Mouse (Mus musculus) forebrain, embryonic 12.5 days (tissue): ENCODE data around the gene Madcam1. TPM values are rescaled to one million over a fixed set of nuclear protein-coding genes. Genes with fewer than 3 reads are reported as not detected.

Experiments used
- ATAC-seq: fragments of 200-750 bp; cut with Nextera tagmentation; 2 replicates; pipeline ENCODE4 v1.8.0; 2017; ENCODE audit warnings: moderate TSS enrichment; ENCODE audit not compliant: low FRiP score
- H3K27ac ChIP-seq: fragments of 300-500 bp; sonication (generic); 2 replicates; pipeline ENCODE4 v1.5.1; 2016; ENCODE audit warnings: mild to moderate bottlenecking
- H3K27me3 ChIP-seq: fragments of 300-500 bp; sonication (generic); 2 replicates; pipeline ENCODE4 v1.6.1; 2016; ENCODE audit warnings: mild to moderate bottlenecking
- H3K36me3 ChIP-seq: fragments of 300-500 bp; sonication (generic); replicated peaks from 2 replicates; pipeline ENCODE4 v1.6.1; 2016; ENCODE audit warnings: mild to moderate bottlenecking
- H3K4me1 ChIP-seq: fragments of 300-500 bp; sonication (generic); 2 replicates; pipeline ENCODE4 v1.6.1; 2016
- H3K4me2 ChIP-seq: fragments of 300-500 bp; sonication (generic); 2 replicates; pipeline ENCODE4 v1.6.1; 2016; ENCODE audit warnings: mild to moderate bottlenecking, moderate library complexity
- H3K4me3 ChIP-seq: fragments of 300-500 bp; sonication (generic); replicated peaks from 2 replicates; pipeline ENCODE4 v1.5.1; 2016; ENCODE audit warnings: mild to moderate bottlenecking
- H3K9ac ChIP-seq: fragments of 300-500 bp; sonication (generic); 2 replicates; pipeline ENCODE4 v1.6.1; 2016; ENCODE audit warnings: mild to moderate bottlenecking
- H3K9me3 ChIP-seq: fragments of 300-500 bp; sonication (generic); 2 replicates; pipeline ENCODE4 v1.6.1; 2016
- WGBS: fragments of 180-500 bp; shearing (Covaris S2); methylation state at CpG from one replicate; pipeline ENCODE4 v1.1.7; 2016; 5-methylcytosine and 5-hydroxymethylcytosine counted together
- polyA plus RNA-seq: library from polyadenylated mRNA; unstranded; fragments of >200 nt; fragmentation: Nextera tagmentation; extraction: Ambion mirVana; gene quantifications from 2 replicates; pipeline ENCODE4 v1.2.1, GENCODE M21; 2016

Gene Madcam1
- polyA plus RNA-seq, 1 experiment from 2014 or later, result 1.0 TPM

DNA sequence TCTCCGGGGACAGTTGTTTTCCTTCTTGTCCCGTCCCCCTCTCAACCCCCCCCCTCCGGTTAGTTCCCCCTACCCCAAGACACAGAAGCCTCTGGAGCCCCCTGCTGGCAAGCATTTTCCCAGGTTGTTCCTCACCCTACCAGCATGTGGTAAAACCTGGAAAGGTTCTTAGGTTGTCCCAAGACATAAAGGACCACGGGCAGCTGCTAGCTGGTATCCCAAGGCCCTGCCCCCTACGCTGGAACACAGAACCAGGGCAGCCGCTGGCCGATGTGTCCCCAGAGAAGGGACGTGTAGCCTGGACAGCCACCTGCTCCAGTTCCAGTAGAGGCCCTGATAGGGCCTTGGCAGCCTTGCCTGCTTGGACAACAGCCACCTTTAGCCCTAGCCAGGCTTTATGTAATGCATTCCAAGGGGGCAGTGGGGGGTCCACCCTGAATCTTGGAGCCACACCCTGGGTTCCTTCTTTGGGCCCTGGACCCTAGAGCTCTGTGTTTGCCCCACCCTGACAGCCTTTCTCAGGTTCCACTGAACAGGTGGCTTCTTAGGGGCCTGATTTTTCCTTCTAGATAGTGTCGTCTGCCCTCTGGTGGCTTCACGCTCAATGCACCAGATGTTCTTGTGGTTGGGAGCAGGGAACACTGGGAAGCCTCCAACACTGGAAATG lies 18.7 kb downstream of the Madcam1 start:
- peak overlapping the region; percentile 88 for H3K9ac ChIP-seq
- H3K27ac ChIP-seq, result peak overlapping the region; percentile 86
- peaks cover 41% of the 10 kb centered on the region for H3K36me3 ChIP-seq
- peak overlapping the region; percentile 90 for H3K4me3 ChIP-seq
- peak overlapping the region; percentile 94 for H3K4me2 ChIP-seq
- H3K4me1 ChIP-seq, result peaks cover 27% of the 10 kb centered on the region
- 0 out of 2 replicates have a peak, but pooled peaks cover 3% of the 10 kb centered on the region for H3K27me3 ChIP-seq
- H3K9me3 ChIP-seq, result no peaks in the 10 kb centered on the region
- no peak for ATAC-seq
- WGBS, result 5% methylated on average over 10 of the region's 10 CpGs

DNA sequence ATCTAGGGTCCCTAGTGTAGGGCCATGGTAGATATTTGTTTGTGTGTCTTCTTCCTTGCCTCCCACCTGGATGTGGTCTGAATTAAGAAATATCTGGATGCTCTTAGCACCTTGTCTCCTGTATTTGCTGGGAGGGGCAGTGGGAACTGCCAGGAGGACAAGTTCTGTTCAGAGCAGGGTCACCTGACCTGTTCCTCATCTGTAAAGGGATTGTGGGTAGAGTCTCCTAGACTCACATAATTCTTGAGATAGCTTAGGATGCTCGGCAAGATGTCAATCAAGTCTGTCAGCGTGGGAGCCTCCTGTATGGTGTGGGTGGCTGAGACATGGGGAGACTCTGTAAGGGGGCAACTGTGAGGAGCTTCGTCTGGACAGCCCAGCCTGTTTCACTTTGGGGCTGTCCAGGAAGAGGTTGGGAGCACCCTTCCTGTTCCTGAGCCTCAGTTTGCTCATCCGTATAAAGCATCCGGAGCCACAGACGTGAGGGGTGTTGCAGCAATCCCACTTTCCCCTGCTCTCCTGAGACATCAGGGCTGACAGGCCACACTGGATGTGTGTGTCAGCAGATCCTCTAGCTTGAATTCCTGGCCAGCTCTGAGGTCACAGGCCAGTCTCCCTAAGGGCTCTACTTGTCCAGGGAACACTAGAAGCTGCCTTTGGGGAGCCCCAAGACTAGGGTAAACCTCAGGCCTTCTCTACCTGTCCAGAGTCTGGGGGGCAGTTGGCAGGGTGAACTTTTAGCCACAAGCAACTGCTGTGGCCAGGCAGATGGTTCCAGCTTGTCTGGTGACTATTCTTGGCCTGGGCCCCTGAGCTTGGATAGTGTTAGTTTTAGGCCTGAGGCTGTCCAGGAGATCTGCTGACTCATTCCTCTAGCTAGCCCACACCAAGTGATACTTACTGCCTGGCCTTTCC lies 19.6 kb downstream of the Madcam1 start:
- Histone ChIP-seq H3K36me3 (peaks cover 50% of the 10 kb centered on the region), H3K9me3 (no peaks in the 10 kb centered on the region), H3K9ac (peak overlapping the region; percentile 88), H3K4me2 (peak overlapping the region; percentile 94), H3K4me1 (peaks cover 27% of the 10 kb centered on the region), H3K27me3 (0 out of 2 replicates have a peak, but pooled peaks cover 2% of the 10 kb centered on the region), H3K27ac (no peak overlapping the region), H3K4me3 (peak overlapping the region; percentile 90)
- ATAC-seq, result no peak
- 91% methylated on average over 6 of the region's 6 CpGs for WGBS

GRCm38 (mm10) chr10:79684770-79685600 lies 20.6 kb downstream of the Madcam1 start:
- Histone ChIP-seq H3K4me2 (no peak overlapping the region), H3K27ac (no peak overlapping the region), H3K36me3 (peaks cover 60% of the 10 kb centered on the region), H3K9ac (no peak overlapping the region), H3K27me3 (no peaks in the 10 kb centered on the region), H3K9me3 (no peaks in the 10 kb centered on the region), H3K4me3 (no peak overlapping the region), H3K4me1 (peaks cover 27% of the 10 kb centered on the region)
- WGBS, result 93% methylated on average over 25 of the region's 25 CpGs
- no peak for ATAC-seq

DNA sequence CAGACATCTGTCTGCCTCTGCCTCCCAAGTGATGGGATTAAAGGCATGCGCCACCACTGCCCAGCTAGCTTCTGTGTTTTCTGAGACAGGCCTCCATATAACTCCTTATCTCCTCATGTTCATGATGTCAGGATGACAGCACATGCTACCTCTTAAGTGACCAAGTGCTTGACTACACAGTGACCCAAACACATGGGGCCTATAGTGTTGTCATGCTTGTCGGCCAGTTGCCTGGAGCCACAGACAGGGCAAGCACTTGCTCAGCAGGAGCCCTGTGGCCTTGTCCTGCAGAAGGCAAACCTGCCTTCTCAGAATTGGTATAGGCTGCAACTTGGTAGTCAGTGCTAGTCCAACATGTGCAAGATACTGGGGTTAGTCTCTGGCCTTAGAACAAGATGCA lies 21.9 kb downstream of the Madcam1 start:
- Histone ChIP-seq H3K4me1 (peaks cover 20% of the 10 kb centered on the region), H3K27ac (no peak overlapping the region), H3K4me3 (no peak overlapping the region), H3K9ac (no peak overlapping the region), H3K4me2 (no peak overlapping the region), H3K27me3 (no peaks in the 10 kb centered on the region), H3K36me3 (peaks cover 61% of the 10 kb centered on the region), H3K9me3 (no peaks in the 10 kb centered on the region)
- 90% methylated on average over 2 of the region's 2 CpGs for WGBS
- ATAC-seq, result no peak

DNA sequence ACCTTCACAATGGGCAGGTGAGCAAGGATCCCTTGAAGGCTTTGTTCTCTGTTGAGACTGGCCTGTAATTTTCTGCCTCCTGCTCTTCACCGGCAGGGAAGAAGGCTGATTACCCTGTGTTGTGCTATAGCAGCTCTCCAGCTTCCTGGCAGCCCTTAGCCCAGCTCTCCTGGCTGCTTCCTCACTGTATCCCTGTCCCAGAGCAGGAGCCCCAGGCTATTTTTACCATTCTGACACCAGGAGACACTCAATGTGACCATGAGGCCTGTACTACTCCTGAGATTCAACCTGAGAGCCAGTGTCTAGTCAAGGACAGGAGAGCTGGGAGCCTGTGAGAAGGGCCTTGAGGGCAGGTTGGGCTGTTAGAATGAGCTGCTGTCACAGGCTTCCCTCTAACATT lies 22.3 kb downstream of the Madcam1 start:
- WGBS, result 88% methylated on average over 1 of the region's 1 CpGs
- peaks cover 61% of the 10 kb centered on the region for H3K36me3 ChIP-seq
- no peak overlapping the region for H3K27ac ChIP-seq
- H3K4me2 ChIP-seq, result no peak overlapping the region
- no peak overlapping the region for H3K4me3 ChIP-seq
- peaks cover 18% of the 10 kb centered on the region for H3K4me1 ChIP-seq
- H3K9me3 ChIP-seq, result no peaks in the 10 kb centered on the region
- no peaks in the 10 kb centered on the region for H3K27me3 ChIP-seq
- no peak for ATAC-seq
- no peak overlapping the region for H3K9ac ChIP-seq

DNA sequence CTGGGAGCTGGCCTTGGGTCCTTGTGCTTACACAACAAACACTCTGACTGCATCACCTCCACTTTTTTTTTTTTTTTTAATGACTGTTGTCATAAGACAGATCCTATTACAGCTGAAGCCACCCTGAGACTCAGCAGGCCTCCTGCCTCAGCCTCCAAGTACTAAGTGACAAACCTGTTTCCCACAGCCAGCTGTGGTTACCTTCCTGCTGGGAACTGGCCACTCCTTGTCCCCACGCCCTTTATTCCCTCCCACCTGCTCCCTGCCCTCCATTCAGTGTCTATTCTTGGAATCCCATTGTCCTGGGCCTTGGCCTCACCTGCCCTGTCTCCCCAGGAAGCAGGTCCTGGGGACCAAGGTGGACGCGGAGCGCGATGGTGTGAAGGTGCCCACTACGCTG lies 23.2 kb downstream of the Madcam1 start:
- no peaks in the 10 kb centered on the region for H3K27me3 ChIP-seq
- H3K4me2 ChIP-seq, result no peak overlapping the region
- H3K27ac ChIP-seq, result no peak overlapping the region
- H3K36me3 ChIP-seq, result peaks cover 61% of the 10 kb centered on the region
- H3K4me1 ChIP-seq, result peaks cover 18% of the 10 kb centered on the region
- WGBS, result 95% methylated on average over 6 of the region's 6 CpGs
- ATAC-seq, result no peak
- no peak overlapping the region for H3K4me3 ChIP-seq
- no peak overlapping the region for H3K9ac ChIP-seq
- no peaks in the 10 kb centered on the region for H3K9me3 ChIP-seq

DNA sequence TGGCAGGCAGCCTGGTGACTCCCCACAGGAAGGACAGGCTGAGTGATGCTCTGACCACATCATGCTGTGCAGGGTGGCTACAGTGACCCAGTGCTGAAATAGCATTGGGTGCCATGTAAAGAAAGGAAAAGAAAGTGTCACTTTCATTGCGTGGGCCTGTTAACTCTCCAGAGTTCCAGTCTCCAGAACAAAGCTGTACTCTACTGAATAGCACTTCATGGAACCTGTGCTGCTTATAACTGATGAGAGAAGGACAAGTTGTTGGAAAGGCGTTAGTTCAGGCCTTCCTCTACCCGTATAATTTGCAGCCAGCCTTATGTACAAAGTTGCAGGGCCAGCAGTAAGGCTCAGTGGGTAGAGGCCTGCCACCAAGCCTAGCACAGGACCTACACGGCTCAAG lies 24.4 kb downstream of the Madcam1 start, which contains the start of gene Gzmm:
TSS of gene Gzmm (plus strand) at position 301 of the 400 bp plus-strand sequence.
- Histone ChIP-seq H3K9ac (no peak within 1 kb of the TSS), H3K36me3 (peaks cover 61% of the 10 kb centered on the region), H3K27me3 (no peaks in the 10 kb centered on the region), H3K4me2 (no peak within 1 kb of the TSS), H3K4me1 (peaks cover 7% of the 10 kb centered on the region), H3K4me3 (no peak within 1 kb of the TSS), H3K9me3 (no peaks in the 10 kb centered on the region), H3K27ac (no peak within 1 kb of the TSS)
- no peak for ATAC-seq
- 91% methylated on average over 4 of the region's 4 CpGs for WGBS

DNA sequence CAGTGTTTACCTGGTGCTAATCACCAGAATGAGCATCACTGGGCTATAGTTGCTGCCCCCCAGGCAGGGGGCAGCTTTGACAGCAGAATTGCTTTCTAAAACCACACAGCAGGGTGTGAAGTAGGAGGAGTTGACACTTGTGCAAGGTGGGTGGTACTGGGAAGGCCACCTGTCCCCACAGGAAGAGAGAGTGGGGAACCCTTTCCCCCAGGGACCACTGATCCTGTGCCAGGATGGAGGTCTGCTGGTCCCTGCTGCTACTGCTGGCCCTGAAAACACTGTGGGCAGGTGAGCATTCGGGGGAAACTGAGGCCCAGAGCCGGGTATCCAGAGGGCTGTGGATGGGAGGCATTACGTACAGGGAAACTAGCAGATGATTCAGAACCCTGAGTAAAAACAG lies 24.8 kb downstream of the Madcam1 start:
- H3K4me1 ChIP-seq, result peaks cover 3% of the 10 kb centered on the region
- no peak overlapping the region for H3K4me2 ChIP-seq
- H3K4me3 ChIP-seq, result no peak overlapping the region
- H3K36me3 ChIP-seq, result peaks cover 58% of the 10 kb centered on the region
- H3K9ac ChIP-seq, result no peak overlapping the region
- H3K27ac ChIP-seq, result no peak overlapping the region
- H3K9me3 ChIP-seq, result no peaks in the 10 kb centered on the region
- no peaks in the 10 kb centered on the region for H3K27me3 ChIP-seq
- WGBS, result 95% methylated on average over 3 of the region's 3 CpGs
- ATAC-seq, result no peak

- H3K9me3 ChIP-seq, result no peaks in the 10 kb centered on the region
- no peaks in the 10 kb centered on the region for H3K27me3 ChIP-seq
- ATAC-seq, result no peak
- WGBS, result 93% methylated on average over 2 of the region's 2 CpGs
- H3K36me3 ChIP-seq, result peaks cover 30% of the 10 kb centered on the region
- no peak overlapping the region for H3K4me2 ChIP-seq
- no peak overlapping the region for H3K9ac ChIP-seq
- no peak overlapping the region for H3K27ac ChIP-seq
- no peak overlapping the region for H3K4me3 ChIP-seq
- 0 out of 2 replicates have a peak, but pooled peaks cover 2% of the 10 kb centered on the region for H3K4me1 ChIP-seq
Observed at GRCm38 (mm10) chr10:79691986-79692548, 27.7 kb downstream of the Madcam1 start.

GRCm38 (mm10) chr10:79693580-79694378 lies 29.4 kb downstream of the Madcam1 start:
- Histone ChIP-seq H3K9ac (no peak overlapping the region), H3K4me1 (0 out of 2 replicates have a peak, but pooled peaks cover 2% of the 10 kb centered on the region), H3K27me3 (no peaks in the 10 kb centered on the region), H3K27ac (no peak overlapping the region), H3K4me2 (no peak overlapping the region), H3K4me3 (no peak overlapping the region), H3K36me3 (peaks cover 13% of the 10 kb centered on the region), H3K9me3 (no peaks in the 10 kb centered on the region)
- no peak for ATAC-seq
- 78% methylated on average over 12 of the region's 12 CpGs for WGBS

GRCm38 (mm10) chr10:79694379-79694655 lies 30.0 kb downstream of the Madcam1 start:
- WGBS, result 88% methylated on average over 6 of the region's 6 CpGs

More at GRCm38 (mm10) chr10:79694379-79694655, 30.0 kb downstream of the Madcam1 start:
- Histone ChIP-seq H3K27ac (no peak overlapping the region), H3K4me2 (no peak overlapping the region), H3K27me3 (no peaks in the 10 kb centered on the region), H3K4me1 (0 out of 2 replicates have a peak, but pooled peaks cover 2% of the 10 kb centered on the region), H3K9ac (no peak overlapping the region), H3K4me3 (no peak overlapping the region), H3K36me3 (peaks cover 8% of the 10 kb centered on the region), H3K9me3 (no peaks in the 10 kb centered on the region)
- ATAC-seq, result no peak
